Mouse (Mus musculus): Measurements from ENCODE around the gene Dlgap4. TPM values are rescaled to one million over a fixed set of nuclear protein-coding genes. Genes with fewer than 3 reads are reported as not detected.

Gene Dlgap4
- polyA plus RNA-seq, 1 experiment from 2014 or later = 126 TPM

DNA sequence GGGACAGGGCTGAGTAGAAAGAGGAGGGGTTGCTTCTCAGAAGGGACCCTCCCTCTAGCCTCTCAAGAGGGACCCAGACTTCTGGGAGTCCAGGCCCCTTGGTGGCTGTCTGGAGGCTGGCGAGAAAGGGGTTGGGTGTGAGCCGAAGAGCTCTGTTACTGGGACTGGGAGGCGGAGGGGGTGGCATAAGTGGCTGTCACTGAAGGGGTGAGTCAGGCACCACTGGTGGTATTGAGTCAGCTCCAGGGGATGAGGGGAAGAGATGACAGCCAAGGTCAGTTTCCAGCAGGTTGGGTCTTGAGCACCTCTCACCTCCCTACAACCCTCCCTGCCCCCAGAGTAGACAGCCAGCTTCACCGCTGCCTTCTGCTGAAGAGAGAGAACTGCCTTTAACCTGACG lies 35.9 kb downstream of the Dlgap4 start:
- H3K27ac ChIP-seq = no peak overlapping the region
- peaks cover 15% of the 10 kb centered on the region for H3K4me1 ChIP-seq
- no peaks in the 10 kb centered on the region for H3K9me3 ChIP-seq
- H3K36me3 ChIP-seq (replicated peaks) = no peaks in the 10 kb centered on the region
- no peak for DNase-seq (ENCODE audit: extremely low spot score, low spot score)
- H3K4me3 ChIP-seq = no peak overlapping the region
- no peaks in the 10 kb centered on the region; the same call in 1 of the 2 replicates for H3K27me3 ChIP-seq (ENCODE audit: poor library complexity, severe bottlenecking)
- WGBS = 81% methylated on average over 5 of the region's 5 CpGs

DNA sequence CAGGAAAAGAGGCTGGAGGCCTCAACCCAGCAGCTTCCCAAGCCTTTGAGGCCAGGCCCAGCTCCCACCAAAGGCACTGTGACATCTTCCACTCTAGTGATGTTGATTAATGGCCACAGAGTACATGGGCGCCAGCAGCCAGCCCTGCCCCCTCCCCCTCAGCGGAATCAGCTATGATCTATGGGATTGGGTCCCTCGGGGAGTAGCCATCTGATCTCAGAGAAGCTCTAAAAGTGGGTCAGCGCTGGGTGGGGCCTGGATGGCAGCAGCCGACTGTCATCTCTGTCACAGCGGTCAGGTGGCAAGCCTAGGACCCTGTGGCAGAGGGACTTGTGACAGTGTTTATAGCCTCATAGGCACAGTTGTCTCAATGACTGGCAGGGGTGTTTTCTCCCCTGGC lies 37.5 kb downstream of the Dlgap4 start:
- Histone ChIP-seq H3K4me1 (peaks cover 5% of the 10 kb centered on the region; the same call in 1 of the 2 replicates), H3K4me3 (no peak overlapping the region), H3K27ac (no peak overlapping the region), H3K27me3 (ENCODE audit: poor library complexity, severe bottlenecking) (no peaks in the 10 kb centered on the region; the same call in 1 of the 2 replicates), H3K36me3 (replicated peaks) (no peaks in the 10 kb centered on the region), H3K9me3 (no peaks in the 10 kb centered on the region)
- 90% methylated on average over 6 of the region's 6 CpGs for WGBS
- no peak for DNase-seq (ENCODE audit: extremely low spot score, low spot score)

DNA sequence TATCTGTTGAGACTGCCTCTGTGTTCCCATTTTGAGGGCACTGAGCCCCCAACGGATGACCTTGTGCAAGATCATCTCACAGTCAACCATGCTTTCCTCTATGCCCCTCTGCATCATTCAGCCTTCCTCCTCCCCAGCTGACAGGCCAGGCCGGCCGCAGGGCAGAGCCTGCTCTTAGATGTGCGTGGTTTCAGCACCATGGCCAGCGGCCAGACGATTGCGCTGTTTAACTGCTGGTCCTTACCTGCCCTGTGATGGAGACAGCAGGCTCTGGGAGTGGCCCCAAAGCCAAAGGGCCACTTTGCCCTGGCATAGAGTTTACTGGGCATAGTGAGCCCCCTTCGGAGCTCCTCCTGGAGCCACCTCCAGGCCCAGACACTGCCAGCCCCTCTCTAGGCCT lies 39.3 kb downstream of the Dlgap4 start:
- Histone ChIP-seq H3K9me3 (no peaks in the 10 kb centered on the region), H3K27me3 (ENCODE audit: poor library complexity, severe bottlenecking) (no peaks in the 10 kb centered on the region; the same call in 1 of the 2 replicates), H3K27ac (no peak overlapping the region), H3K4me3 (no peak overlapping the region), H3K4me1 (no peaks in the 10 kb centered on the region), H3K36me3 (replicated peaks) (no peaks in the 10 kb centered on the region)
- DNase-seq (ENCODE audit: extremely low spot score, low spot score) = peak; percentile 68
- WGBS = 18% methylated on average over 8 of the region's 8 CpGs

DNA sequence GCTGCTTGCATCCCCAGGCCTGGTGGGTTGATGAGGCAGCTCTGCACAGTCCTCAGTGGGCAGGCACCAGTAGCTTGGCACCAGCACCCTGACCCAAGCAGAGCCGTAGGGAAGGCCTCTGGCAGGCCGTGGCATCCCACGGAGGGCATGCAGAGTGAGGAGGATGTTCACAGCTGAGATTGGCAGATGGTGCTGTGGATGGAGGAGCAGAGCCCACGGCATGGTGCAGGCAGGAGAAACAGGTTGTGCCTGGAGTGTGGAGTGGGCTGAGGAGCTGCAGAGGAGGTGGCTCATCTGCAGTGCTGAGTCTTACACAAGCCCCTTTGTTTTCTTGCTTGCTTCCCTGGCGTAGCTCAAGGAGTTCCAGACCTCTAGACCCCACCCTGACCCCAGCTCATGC lies 40.6 kb downstream of the Dlgap4 start:
- Histone ChIP-seq H3K36me3 (replicated peaks) (no peaks in the 10 kb centered on the region), H3K27me3 (ENCODE audit: poor library complexity, severe bottlenecking) (no peaks in the 10 kb centered on the region; the same call in 1 of the 2 replicates), H3K9me3 (no peaks in the 10 kb centered on the region), H3K4me1 (no peaks in the 10 kb centered on the region), H3K27ac (no peak overlapping the region), H3K4me3 (no peak overlapping the region)
- 78% methylated on average over 5 of the region's 5 CpGs for WGBS
- DNase-seq (ENCODE audit: extremely low spot score, low spot score) = no peak

DNA sequence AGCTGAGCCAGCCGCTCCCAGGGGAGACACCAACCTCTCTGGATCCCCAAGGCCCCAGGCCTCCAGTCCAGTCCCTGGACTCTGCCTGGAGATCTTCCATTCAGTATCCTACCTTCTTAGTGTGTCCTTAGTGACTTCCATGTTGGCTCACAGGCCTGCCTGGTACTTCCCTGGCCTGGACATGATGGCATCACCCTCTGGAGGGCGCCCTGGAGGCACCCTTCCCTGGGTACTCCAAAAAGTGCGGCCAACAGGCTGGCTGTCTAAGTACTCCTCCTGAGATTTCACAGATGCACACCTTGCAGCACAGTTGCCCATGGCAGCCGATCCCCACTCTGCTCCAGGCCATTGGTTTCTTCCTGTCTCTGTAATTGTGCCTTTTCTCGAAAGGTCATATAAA lies 42.1 kb downstream of the Dlgap4 start:
- no peaks in the 10 kb centered on the region for H3K9me3 ChIP-seq
- WGBS = 70% methylated on average over 5 of the region's 5 CpGs
- H3K4me1 ChIP-seq = no peaks in the 10 kb centered on the region
- no peak overlapping the region for H3K4me3 ChIP-seq
- no peak for DNase-seq (ENCODE audit: extremely low spot score, low spot score)
- H3K27ac ChIP-seq = no peak overlapping the region
- H3K36me3 ChIP-seq (replicated peaks) = no peaks in the 10 kb centered on the region
- H3K27me3 ChIP-seq (ENCODE audit: poor library complexity, severe bottlenecking) = no peaks in the 10 kb centered on the region; the same call in 1 of the 2 replicates

DNA sequence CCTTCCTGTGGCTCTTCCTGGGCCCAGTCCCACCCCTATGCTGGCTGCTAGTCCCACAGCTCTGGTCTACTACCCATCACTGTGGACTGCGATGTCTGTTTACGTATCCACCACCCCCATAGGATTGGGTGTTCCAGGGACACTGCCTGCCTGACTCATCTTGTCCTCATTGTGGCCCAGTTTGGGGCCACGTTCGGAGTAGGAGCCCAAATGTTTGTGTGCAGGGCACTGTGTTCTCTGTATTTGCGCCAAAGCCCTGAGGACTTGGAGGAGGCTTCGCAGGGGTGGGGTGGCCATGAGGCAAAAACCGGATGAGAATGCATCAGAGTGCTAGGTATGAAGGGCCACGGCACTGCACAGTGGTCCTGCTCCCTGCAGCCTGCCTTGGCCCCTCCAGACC lies 44.0 kb downstream of the Dlgap4 start:
- DNase-seq (ENCODE audit: extremely low spot score, low spot score) = no peak
- Histone ChIP-seq H3K4me1 (no peaks in the 10 kb centered on the region), H3K27ac (no peak overlapping the region), H3K36me3 (replicated peaks) (no peaks in the 10 kb centered on the region), H3K27me3 (ENCODE audit: poor library complexity, severe bottlenecking) (no peaks in the 10 kb centered on the region; the same call in 1 of the 2 replicates), H3K9me3 (no peaks in the 10 kb centered on the region), H3K4me3 (no peak overlapping the region)
- 89% methylated on average over 8 of the region's 8 CpGs for WGBS

DNA sequence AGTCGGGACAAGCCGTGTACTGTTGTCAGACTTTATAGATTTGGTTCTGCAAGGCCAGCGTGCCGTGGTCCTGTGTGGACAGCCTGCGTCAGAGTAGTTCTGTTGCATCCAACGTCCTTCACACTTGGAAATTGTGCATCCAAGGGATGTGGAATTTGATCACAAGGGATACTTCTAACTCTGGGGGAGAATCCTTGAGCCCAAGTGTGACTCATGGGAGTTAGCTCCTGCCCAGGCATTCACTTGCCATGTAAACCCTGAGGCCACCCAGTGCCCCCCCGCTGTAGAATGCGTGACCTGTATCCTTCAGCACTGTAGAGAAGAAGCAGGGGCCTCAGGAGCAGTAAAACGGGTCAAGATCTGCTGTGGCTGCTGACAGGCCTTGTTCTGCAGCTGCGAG lies 44.7 kb downstream of the Dlgap4 start:
- no peaks in the 10 kb centered on the region; the same call in 1 of the 2 replicates for H3K27me3 ChIP-seq (ENCODE audit: poor library complexity, severe bottlenecking)
- DNase-seq (ENCODE audit: extremely low spot score, low spot score) = no peak
- WGBS = 93% methylated on average over 10 of the region's 10 CpGs
- no peaks in the 10 kb centered on the region for H3K36me3 ChIP-seq (replicated peaks)
- no peak overlapping the region for H3K27ac ChIP-seq
- H3K9me3 ChIP-seq = no peaks in the 10 kb centered on the region
- H3K4me3 ChIP-seq = no peak overlapping the region
- H3K4me1 ChIP-seq = no peaks in the 10 kb centered on the region

DNA sequence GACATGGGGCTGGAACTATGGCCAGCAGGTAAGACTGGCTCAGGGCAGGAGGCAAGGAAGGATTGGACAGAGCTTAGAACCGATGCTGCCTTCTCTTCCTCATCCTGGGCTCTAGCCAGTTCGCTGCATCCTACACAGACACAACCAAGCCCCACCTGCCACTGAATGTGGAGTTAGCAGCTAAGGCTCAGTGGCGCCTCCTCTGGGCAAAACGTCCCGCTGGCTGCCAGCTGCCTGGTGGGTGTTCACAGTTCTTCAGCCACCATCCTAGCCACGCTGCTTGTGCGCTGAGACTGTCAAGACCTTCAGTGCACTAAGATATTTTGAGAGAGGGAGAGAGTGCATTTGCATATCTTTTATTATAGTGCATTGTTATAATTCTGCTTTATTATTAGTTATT lies 45.2 kb downstream of the Dlgap4 start:
- no peak overlapping the region for H3K27ac ChIP-seq
- no peak for DNase-seq (ENCODE audit: extremely low spot score, low spot score)

DNA sequence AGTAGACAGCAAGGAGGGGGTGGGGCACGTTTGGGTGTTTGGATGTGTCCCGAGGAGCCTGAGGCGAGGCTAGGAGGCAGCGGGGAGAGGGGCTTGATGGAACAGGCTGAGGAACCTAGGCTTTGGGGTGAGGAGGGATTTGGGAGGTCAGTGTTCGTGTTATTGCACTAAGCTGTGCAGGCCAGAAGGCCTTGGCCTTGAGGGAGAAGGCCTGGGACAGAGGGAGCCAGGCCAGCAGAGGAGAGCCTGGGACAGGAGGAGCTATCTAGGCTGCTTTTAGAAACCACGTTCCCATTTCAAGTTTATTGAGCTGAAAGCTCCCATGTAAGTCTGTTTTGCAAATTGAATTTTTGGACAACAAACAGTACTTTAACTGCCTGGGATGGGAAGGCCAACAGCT lies 46.5 kb downstream of the Dlgap4 start:
- no peak overlapping the region for H3K27ac ChIP-seq
- peaks cover 6% of the 10 kb centered on the region for H3K4me1 ChIP-seq
- no peaks in the 10 kb centered on the region for H3K9me3 ChIP-seq
- no peaks in the 10 kb centered on the region for H3K36me3 ChIP-seq (replicated peaks)
- WGBS = 76% methylated on average over 6 of the region's 6 CpGs
- H3K27me3 ChIP-seq (ENCODE audit: poor library complexity, severe bottlenecking) = 0 out of 2 replicates have a peak, but pooled peaks cover 3% of the 10 kb centered on the region
- no peak overlapping the region for H3K4me3 ChIP-seq
- DNase-seq (ENCODE audit: extremely low spot score, low spot score) = no peak

More for the DNA sequence above, 45.2 kb downstream of the Dlgap4 start:
- Histone ChIP-seq H3K4me1 (no peaks in the 10 kb centered on the region), H3K27me3 (ENCODE audit: poor library complexity, severe bottlenecking) (no peaks in the 10 kb centered on the region), H3K9me3 (no peaks in the 10 kb centered on the region), H3K4me3 (no peak overlapping the region), H3K36me3 (replicated peaks) (no peaks in the 10 kb centered on the region)
- 59% methylated on average over 7 of the region's 7 CpGs for WGBS

DNA sequence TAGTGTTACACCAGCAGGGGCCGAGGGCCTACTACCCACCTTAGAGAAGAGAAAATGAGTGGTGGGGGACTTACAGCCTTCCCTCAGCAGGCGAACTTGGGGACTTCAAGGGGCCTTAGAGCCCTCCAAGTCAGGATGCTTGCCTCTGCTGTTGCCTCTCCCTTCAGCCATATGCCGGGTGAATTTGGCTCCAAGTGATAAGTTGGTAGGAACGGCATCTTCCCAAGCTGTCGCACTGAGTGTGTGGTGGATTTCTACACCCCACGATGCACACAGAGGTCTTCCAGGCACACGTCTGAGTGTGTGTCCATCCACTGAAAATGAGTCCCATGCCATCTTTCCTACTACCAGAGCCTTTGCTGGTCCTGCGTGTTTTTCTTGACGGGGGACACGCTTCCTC lies 49.7 kb downstream of the Dlgap4 start:
- Histone ChIP-seq H3K4me1 (peaks cover 17% of the 10 kb centered on the region), H3K27me3 (ENCODE audit: poor library complexity, severe bottlenecking) (0 out of 2 replicates have a peak, but pooled peaks cover 9% of the 10 kb centered on the region), H3K27ac (no peak overlapping the region), H3K4me3 (no peak overlapping the region), H3K9me3 (no peaks in the 10 kb centered on the region), H3K36me3 (replicated peaks) (no peaks in the 10 kb centered on the region)
- WGBS = 87% methylated on average over 10 of the region's 10 CpGs
- no peak for DNase-seq (ENCODE audit: extremely low spot score, low spot score)

DNA sequence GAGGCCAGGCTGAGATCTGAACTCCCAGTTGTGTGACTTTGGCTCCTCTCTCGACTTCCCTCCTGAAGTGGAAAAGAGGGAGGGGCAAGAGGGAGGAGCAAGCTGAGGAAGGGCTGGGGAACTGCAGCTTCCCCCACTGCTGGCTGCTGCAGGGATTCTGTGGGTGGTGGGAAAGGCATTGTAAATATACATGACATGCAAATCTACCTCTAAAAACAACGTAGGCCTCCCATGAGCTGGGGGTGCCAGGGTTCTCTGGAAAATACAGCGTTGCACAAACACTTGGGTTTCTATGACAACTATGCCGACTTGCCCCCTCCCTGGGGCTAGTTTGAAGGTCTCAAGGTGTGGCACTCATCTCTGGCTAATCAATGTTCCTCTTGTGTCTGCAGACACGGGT lies 50.9 kb downstream of the Dlgap4 start:
- Histone ChIP-seq H3K4me1 (peaks cover 17% of the 10 kb centered on the region), H3K36me3 (replicated peaks) (no peaks in the 10 kb centered on the region), H3K27me3 (ENCODE audit: poor library complexity, severe bottlenecking) (0 out of 2 replicates have a peak, but pooled peaks cover 9% of the 10 kb centered on the region), H3K9me3 (no peaks in the 10 kb centered on the region), H3K27ac (no peak overlapping the region), H3K4me3 (no peak overlapping the region)
- 28% methylated on average over 5 of the region's 5 CpGs for WGBS
- no peak for DNase-seq (ENCODE audit: extremely low spot score, low spot score)

DNA sequence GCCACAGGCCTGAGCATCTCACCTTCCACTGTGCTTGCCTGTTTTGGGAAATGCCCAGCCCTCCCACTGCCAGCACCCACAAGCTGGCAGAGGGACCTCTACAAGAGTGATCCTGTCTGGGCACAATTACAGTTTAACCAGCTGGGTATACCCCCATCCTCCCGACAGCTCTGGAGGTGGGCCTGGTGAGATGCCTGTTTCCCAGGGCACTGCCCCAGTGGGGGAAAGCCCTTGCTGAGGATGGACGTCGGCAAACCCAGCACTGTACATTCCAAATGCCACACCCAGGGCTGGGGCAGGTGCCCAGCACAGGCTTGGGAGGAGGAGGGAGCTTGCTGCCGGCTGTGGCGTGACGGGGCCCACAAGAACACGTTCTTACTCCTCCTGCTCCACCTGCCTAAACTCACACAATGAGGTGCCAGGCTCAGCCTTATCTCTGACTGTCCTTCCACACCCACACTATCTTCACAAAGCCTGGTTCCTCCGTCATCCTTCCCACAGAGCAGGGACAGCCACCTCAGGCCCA lies 51.6 kb downstream of the Dlgap4 start:
- no peak for DNase-seq (ENCODE audit: extremely low spot score, low spot score)
- Histone ChIP-seq H3K27ac (0 out of 2 replicates have a peak overlapping the region, but pooled peaks have one; percentile 5), H3K27me3 (ENCODE audit: poor library complexity, severe bottlenecking) (0 out of 2 replicates have a peak, but pooled peaks cover 9% of the 10 kb centered on the region), H3K4me1 (peaks cover 17% of the 10 kb centered on the region), H3K9me3 (no peaks in the 10 kb centered on the region), H3K36me3 (replicated peaks) (no peaks in the 10 kb centered on the region), H3K4me3 (no peak overlapping the region)
- WGBS = 81% methylated on average over 8 of the region's 8 CpGs

DNA sequence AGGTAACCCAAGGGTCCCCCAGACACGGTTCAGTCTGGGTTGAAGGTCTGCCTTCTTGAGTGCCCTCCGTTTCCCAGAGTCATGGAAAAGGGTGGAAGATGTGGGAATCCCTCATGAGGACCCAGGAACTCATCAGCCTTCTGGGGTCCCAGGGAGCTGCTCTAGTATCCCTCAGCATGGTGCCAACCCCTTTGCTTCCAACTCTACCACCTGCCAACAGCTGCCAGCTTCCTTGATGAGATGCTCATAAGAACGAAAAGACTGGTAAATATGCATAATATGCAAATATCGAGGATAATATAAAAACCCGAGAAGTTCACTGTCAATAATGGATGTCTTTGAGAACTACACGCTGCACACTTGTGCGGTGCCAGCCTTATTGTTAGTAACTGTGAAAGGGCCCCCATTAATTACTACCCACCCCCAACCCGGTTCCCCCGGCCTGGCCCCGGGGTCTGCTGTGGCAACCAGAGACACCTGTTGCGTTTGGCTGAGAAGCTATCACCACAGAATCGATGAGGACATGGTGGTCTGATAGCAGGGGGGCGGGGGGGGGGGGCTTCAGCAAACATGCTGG lies 52.2 kb downstream of the Dlgap4 start:
- Histone ChIP-seq H3K27ac (no peak overlapping the region), H3K27me3 (ENCODE audit: poor library complexity, severe bottlenecking) (0 out of 2 replicates have a peak, but pooled peaks cover 9% of the 10 kb centered on the region), H3K4me1 (peaks cover 17% of the 10 kb centered on the region), H3K9me3 (no peaks in the 10 kb centered on the region), H3K36me3 (replicated peaks) (no peaks in the 10 kb centered on the region), H3K4me3 (no peak overlapping the region)
- no peak for DNase-seq (ENCODE audit: extremely low spot score, low spot score)
- WGBS = 90% methylated on average over 13 of the region's 13 CpGs
